Mouse (Mus musculus): Measurements from ENCODE around the gene Tmem35b.

DNA sequence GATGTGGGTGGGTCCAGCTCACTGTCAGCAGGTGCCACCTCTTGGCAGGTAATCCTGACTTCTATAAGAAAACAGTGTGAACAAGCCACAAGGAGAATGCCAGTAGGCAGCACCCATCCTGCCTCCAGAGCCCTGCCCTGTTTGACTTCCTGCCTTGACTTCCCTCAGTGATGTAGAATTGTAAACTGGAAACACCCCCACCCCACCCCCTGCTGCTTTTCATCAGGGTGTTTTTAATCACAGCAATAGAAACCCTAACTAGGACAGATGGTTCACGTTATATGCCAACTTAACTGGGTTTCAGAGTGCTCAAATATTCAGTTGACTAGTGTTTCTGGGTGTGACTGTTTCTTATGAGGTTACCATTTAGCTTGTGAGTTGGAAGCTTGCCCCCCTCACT, 29.9 kb downstream of the Tmem35b start:
- TF ChIP-seq POLR2A (IDR thresholded peaks at IDR 0.05; ENCODE audit: borderline replicate concordance, insufficient read depth, low read length) (no peak), CTCF (IDR thresholded peaks at IDR 0.05; ENCODE audit: borderline replicate concordance, insufficient read depth, low read depth, low read length) (no peak)

Measured in cerebellum, adult 2 months (tissue).